Mouse (Mus musculus): ENCODE results near the gene Pglyrp2.
A peak's percentile ranks its signal among the peaks of the same experiment; 100 is the strongest.

- TF ChIP-seq POLR2A (IDR thresholded peaks at IDR 0.05; ENCODE audit: extremely low read depth, insufficient read depth, low read length) = no peak
- TF ChIP-seq CTCF (IDR thresholded peaks at IDR 0.05; ENCODE audit: low read depth, low read length) = peak; percentile 68
These were observed 37.1 kb downstream of the Pglyrp2 start for GRCm38 (mm10) chr17:32386659-32387432.
